Mouse (Mus musculus) spleen, adult 18-20 months (tissue): ENCODE data around the gene Cep128.
"Not testable (repeated sequence)": the region's sequence is repeated elsewhere in the genome, so short reads cannot be mapped to it uniquely, and the experiment has no call there.

ENCODE experiments used
- DNase-seq, 2 experiments: peaks; one replicate each; pipeline ENCODE4 v3.0.0; 2022; ENCODE audit warnings: mixed read lengths in 2 of 2

Gene Cep128

GRCm38 (mm10) chr12:91052301-91052700 is 331.9 kb downstream of the Cep128 start:
- no peak for DNase-seq

- DNase-seq: no peak
Observed at GRCm38 (mm10) chr12:91050593-91051325, 333.4 kb downstream of the Cep128 start.

- no peak for DNase-seq
Observed at GRCm38 (mm10) chr12:91041363-91041762, 342.8 kb downstream of the Cep128 start.

- no peak for DNase-seq
Observed at GRCm38 (mm10) chr12:91040267-91040905, 343.8 kb downstream of the Cep128 start.

GRCm38 (mm10) chr12:91029116-91029515 is 355.1 kb downstream of the Cep128 start:
- DNase-seq: no peak

GRCm38 (mm10) chr12:91027681-91028080 is 356.5 kb downstream of the Cep128 start:
- no peak for DNase-seq

- DNase-seq: no peak
Observed at GRCm38 (mm10) chr12:91027100-91027499, 357.1 kb downstream of the Cep128 start.

- no peak for DNase-seq
Observed at GRCm38 (mm10) chr12:91015075-91015474, 369.1 kb downstream of the Cep128 start.

- DNase-seq: no peak
Observed at GRCm38 (mm10) chr12:91013043-91013442, 371.2 kb downstream of the Cep128 start.

- DNase-seq: no peak
Observed at GRCm38 (mm10) chr12:91012184-91012583, 372.0 kb downstream of the Cep128 start.

- no peak for DNase-seq
Observed at GRCm38 (mm10) chr12:91008736-91009135, 375.5 kb downstream of the Cep128 start.

GRCm38 (mm10) chr12:91008170-91008569 is 376.0 kb downstream of the Cep128 start:
- no peak for DNase-seq

- DNase-seq: no peak
Observed at GRCm38 (mm10) chr12:90997539-90997938, 386.7 kb downstream of the Cep128 start.

- no peak for DNase-seq
Observed at GRCm38 (mm10) chr12:90993331-90993730, 390.9 kb downstream of the Cep128 start.

GRCm38 (mm10) chr12:90987782-90988181 is 396.4 kb downstream of the Cep128 start:
- no peak for DNase-seq

- no peak for DNase-seq
Observed at GRCm38 (mm10) chr12:90987259-90987658, 396.9 kb downstream of the Cep128 start.

- no peak for DNase-seq
Observed at GRCm38 (mm10) chr12:90982018-90982417, 402.2 kb downstream of the Cep128 start.

GRCm38 (mm10) chr12:90976406-90976805 is 407.8 kb downstream of the Cep128 start:
- not testable (repeated sequence) for DNase-seq

GRCm38 (mm10) chr12:90975429-90975828 is 408.8 kb downstream of the Cep128 start:
- DNase-seq: no peak

GRCm38 (mm10) chr12:90971156-90971555 is 413.1 kb downstream of the Cep128 start:
- no peak for DNase-seq

GRCm38 (mm10) chr12:90961386-90962017 is 422.7 kb downstream of the Cep128 start:
- DNase-seq: no peak

- DNase-seq: no peak
Observed at GRCm38 (mm10) chr12:90954740-90955473, 429.3 kb downstream of the Cep128 start.
